Mouse (Mus musculus): ENCODE measurements at regions not wholly inside any gene's neighbourhood (a gene's known extent, or its start where the extent isn't known, plus 50 kb on each side); places are given as distances from the start of the nearest gene placed in this dataset.
"Not testable (repeated sequence)": the region's sequence is repeated elsewhere in the genome, so short reads cannot be mapped to it uniquely, and the experiment has no call there.

DNA sequence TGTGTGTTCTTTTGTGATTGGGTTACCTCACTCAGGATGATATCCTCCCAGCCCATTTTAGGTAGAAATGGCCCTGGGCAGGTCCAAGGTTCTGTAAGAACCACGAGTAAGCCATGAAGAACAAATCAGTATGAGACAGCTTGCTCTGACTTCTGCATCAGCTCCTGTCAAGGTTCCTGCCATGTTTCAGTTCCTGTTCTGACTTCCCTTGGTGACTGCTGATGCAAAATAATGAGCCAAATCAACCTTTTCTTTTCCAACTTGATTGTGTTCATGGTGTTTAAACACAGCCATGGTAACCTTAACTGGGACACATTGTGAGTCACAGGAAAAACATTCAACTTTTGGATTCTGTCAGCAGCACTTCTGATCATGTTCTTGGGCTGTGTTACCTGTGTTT, 667.4 kb upstream of the Igfbp7 start:
- DNase-seq (ENCODE audit: extremely low spot score) = no peak

DNA sequence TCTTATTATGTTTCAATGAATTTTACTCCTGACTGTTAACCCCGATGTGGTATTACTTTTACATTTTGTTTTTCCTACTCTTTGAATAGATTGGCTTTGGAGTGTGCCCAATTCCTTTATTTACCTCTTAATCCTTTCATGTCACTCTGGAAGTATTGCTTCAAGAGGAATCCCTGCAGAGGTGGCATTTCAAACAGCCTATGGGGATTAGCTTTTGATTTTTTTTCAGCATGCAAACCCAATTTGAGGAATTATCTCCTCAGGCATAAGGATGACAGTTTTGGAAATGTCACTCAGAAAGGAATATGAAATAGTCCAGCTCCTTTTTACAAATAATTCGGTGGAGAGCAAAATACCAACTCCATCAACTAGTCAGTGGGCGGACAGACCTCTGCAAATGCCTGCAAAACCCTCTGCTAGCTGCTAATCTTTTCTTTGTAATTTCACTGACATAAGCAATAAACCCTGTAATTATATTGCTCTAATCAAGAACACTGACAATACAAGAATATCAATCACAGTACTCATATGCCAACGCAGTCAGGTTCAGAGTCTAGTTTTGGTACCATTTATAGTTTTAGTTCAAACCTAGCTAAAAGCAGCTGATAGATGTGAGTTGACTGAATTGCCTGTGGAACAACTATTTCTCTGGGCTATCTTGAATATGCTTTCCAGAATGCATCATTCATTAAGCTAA, 624.9 kb upstream of the Igfbp7 start:
- DNase-seq (ENCODE audit: extremely low spot score) = no peak

DNA sequence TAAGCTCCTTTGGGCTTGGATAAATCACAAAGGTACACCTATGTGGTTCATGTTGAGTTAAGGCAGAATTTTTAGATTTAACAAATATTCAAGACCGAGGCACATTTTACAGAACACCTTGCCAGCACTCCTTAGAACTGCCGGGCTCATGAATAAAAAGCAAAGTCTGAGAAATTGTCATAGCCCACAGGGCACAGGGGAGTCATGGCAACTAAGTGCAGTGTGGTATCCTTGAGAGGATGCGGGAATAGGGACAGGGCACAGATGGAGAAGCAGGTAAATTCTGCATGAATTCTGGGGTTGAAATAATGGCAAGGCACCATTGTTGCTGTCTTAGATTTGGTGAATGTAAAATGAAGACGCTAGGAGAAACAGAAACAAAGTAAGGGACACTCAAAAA, 609.7 kb upstream of the Igfbp7 start:
- no peak for DNase-seq (ENCODE audit: extremely low spot score)

DNA sequence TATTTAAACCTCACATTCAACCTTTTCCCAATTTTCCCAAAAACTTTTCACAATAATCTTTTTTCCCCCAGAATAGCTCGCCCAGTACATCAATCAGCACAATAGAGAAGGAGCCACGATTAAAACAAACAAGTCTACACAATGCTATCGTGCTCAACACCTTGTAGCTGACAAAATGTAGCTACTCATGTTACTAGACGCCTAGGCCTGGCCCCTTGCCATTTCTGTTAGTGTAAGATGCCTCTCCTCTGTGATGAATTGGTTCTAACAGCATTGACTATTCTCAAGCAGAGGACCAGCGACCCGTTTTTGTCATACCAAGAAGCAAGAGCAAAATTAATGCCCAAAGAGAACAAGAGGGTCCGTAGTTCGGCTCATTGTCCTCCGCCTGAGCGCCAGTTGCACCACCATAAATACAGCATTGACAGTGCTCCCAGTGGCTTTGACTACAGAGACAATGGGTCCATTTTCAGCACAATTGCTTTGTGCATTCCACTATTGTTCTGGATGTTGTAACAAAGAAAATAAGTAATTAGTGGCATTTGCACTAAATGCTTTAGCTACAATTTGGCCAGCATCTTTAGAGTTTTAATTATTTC, 578.7 kb upstream of the Igfbp7 start:
- peak; percentile 0 for DNase-seq (ENCODE audit: extremely low spot score)

DNA sequence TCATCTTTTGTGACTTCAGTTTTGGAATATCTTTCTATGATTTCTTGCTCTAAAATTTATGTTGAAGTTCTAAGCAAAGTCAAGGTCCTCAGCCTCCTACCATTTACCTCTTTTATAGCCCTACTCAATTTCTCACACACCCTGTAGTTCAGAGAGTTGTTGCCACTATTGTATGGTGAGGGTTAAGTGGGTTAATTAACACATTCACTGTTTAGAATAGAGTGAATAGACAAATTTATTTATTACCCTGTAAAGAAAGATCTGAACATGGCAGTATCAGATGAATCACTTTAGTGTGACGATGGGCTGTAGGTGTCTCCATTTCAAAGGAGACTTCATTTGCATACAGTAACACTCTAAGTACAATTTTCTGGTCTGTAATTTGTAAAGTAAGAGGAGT, 577.4 kb upstream of the Igfbp7 start:
- DNase-seq (ENCODE audit: extremely low spot score) = no peak

DNA sequence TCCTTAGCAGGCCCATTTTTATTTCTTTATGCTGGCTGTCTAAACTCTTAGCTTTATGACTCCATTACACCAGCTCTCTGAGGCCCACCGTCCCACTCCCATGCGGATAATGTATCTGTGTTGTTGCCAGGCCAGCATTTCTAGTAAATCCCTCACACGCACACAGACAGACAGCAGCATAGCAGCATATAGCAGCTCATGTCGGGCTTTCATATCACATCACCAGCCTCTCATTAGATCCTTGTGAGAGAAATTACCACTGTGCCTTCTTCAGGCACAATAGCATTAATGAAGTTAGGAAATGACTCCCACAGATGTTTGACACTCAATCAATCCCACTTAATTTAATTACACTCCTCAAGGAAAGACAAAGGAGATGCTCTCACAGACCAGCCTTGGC, 532.2 kb upstream of the Igfbp7 start:
- DNase-seq (ENCODE audit: extremely low spot score) = not testable (repeated sequence)

DNA sequence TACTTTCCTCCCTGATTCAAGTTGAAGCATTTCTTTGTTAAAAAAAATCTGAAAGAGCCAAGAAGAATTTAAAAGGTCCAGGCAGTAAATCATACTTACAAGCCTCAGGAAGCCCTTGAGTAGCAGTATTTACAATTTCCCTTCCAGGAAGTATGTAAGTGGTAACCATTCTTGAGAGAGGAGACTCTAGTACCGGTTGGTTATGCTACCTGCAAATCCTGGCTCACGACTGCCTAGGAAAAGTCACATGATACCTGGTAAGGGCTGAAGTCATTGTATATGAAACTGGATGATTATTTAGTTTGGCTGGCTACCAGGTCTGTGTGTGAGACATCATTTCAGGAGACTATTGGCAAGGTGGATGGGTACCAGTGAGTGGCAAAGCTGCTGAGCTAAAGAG, 524.0 kb upstream of the Igfbp7 start:
- DNase-seq (ENCODE audit: extremely low spot score) = no peak

DNA sequence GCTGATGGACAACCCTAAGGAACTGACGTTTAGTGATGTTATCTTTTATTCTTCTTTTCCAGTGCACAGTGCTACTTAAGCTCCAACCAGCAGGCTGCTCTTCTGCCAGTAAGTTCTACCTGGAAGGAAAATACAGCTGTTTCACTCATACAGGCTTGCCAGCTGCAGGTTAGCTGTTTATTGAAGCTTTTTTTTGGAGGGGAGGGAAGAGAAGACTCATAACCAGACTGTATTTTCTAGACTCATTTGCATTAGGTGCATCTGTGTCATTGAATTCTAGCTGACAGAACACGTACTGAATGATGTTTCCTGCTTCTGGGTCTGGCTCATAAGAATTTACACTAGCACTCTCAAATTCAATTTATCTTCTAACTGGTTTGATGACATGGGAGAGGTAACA, 513.3 kb upstream of the Igfbp7 start:
- DNase-seq (ENCODE audit: extremely low spot score) = no peak

DNA sequence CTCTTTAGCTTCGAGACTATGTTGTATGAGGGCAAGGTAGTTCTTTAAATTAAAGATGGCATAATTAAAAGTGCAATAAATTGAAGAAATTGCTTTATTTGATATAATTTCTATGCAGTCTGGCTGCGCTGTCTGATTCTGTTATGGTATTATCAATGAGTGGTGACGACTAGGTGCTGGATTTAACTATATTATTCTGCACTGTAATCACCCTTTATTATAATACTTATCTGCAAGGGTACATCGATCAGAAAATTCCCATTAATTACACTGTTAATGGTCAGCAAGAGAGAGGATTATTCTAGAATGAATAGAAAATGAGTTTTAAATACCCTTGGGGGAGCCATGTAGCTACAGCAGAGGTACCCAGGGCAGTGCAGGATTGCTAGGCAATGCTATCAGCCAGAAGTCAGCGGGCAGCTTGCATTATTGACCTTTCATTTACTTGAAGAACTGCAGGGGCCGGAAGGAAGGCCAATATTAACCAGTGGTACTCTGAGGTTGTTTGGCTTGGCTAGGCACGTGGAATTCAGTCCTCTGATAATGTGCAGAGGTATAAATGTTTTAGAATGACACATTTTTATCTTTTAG, 509.3 kb upstream of the Igfbp7 start:
- DNase-seq (ENCODE audit: extremely low spot score) = no peak

DNA sequence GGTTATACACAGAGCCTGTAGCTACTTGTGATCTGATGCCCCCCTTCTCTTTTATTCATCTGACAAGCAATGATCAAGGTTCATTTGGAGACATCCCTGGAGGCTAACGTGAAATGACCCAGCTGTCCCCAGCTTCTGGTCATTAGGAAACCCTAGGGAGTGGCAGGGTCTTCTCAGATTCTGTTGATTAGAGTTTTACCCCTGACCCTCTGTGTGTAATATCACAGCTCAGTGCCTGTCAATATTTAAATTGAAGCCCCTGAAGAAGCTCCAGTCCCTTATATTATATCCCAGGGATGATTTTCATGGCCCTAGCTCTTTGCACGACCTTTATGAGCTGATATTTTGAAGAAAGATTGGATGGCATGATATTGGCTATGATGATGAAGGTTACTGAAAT, 508.5 kb upstream of the Igfbp7 start:
- DNase-seq (ENCODE audit: extremely low spot score) = no peak

DNA sequence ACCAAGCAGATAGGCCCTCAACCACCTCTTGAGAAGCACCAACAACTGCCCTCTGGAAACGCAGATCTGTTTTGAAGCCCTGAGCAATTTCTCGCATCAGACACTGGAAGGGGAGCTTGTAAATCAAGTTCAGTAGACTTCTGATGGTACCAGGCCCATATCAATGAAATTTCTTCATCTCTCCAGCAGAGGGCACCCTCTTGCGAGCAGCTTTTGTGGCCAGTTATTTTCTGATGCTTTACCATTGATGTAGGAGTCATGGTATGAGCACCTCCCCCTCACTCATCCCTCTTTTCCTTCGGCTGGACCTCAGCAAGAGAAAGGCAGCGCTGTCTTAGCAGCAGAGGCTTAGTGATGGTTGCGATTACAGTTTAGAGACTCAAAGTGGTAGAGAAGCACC, 501.4 kb upstream of the Igfbp7 start:
- peak; percentile 9 for DNase-seq (ENCODE audit: extremely low spot score)

DNA sequence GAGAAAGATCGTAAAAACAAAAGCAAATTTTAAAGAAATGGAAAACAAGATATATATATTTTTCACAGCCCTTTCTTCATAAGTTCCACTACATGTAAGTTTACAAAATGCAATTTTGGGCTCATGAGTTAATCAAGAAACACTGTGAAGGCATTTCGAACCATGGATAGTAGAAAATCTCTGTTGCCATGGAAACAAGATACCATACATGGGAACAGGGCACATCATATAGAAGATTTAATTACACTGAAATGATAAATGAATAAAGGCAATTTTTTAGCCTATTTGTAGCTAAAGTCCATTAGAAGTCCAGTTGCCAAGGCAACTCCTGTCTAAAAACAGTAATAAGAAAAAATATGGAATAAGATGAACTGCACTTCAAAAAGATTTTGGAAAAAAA, 484.2 kb upstream of the Igfbp7 start:
- not testable (repeated sequence) for DNase-seq (ENCODE audit: extremely low spot score)

DNA sequence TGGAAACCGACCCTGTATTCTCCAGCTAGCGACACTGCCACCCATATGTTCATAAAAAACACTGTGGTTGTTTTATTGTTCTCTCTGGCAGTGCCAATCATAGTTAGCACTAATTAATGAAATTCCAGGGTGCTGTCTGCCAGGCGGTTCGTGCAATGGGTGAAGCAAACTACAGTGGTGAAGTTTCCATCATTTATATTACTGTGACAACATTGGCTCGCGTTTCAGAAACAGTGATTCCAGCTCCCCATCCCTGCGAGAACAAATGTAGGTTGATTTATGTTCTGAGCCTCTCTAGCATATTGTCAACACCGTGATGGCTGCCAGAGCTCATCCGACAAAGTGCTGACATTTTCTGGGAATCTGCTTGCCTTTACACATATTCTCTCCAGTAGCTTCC, 480.7 kb upstream of the Igfbp7 start:
- no peak for DNase-seq (ENCODE audit: extremely low spot score)

DNA sequence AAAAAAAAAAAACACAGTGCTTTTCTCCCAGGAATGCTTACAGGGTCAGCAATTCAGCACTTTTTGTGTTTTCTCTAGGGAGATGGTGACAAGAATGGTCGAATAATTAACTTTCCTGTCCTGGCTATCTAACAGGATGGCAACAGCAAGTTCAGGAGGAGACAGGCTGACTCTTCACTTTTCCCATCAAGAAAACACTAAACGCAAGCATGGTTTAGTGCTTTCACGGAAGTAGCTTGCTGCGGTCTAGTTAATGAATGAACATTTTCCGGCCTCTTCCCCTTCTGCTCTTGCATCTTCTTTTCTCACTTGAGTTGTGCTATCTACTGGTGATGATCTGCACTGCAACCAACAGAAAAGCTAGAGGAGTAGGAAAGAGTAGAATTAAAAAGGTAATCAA, 463.6 kb upstream of the Igfbp7 start:
- no peak for DNase-seq (ENCODE audit: extremely low spot score)

DNA sequence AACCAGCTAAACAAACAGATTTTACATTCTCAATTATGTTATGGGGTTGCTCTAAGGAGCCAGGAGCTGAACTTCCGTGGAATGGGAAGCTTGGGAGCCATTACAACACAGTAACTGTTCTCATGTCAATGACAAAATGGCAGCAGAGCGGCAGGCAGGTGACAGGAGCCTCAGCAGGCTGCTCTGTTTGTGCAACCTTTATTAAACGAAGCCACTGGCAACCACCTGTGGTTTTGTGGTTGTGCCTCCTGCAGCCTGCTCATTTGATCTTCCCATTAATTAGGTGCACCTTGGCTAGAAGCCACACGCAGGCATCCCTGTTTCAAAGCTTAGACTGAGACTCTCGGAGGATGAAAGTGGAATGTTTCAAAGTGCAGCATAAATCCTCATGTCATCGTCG, 457.5 kb upstream of the Igfbp7 start:
- no peak for DNase-seq (ENCODE audit: extremely low spot score)

DNA sequence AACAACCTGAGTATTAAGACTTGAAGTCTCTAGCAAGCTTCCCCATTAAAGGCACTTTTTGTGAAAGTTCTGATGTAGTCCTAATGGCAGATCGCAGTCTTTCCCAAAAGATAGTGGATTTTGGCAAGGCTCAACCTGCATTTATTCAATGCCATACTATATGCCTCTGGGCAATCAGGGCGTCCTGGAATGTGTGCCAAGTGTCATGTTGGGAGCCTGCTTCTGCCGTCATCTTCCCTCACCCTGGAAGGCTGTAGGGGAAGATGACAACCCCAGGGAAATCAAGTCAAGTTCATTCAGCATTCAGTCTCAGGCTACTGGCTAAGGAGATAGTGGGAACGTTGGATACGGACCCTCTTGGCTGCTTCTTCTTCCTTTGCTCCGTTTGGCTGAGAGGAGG, 447.4 kb upstream of the Igfbp7 start:
- no peak for DNase-seq (ENCODE audit: extremely low spot score)

DNA sequence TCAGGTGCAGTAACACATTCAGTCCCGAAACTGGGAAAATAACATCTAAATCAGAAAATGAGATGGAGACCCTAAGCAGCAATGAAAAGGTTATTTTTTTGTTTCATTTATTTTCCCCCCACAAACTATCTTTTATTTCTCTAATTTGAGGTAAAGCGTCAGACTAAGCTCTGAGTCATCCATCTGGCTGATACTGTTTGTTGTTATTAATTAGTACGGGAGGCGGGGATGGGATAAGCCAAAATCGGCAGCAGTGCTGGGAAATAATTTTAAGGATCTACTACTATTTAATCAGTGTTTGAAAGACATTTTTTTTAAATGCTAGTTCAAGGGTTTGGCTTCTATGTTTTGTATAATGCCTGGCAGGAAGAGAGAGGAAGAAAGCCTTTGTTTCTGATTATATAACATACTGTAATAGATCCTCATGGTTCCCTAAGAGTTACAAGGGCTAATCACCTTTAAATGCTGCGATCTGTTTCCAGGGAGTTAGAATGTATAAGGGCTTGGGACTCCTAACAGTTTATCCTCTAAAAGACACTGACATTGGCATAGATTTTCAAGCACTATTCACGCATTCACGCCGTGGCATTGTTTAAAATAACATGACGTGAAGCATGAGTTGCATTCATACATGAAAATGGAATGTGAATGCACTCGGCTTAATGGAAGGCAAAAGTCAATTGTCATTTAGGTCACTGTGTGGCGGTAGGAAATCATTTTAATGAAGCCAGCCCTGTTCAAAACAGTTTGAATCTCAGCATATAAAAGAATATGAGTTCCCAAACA, 446.4 kb upstream of the Igfbp7 start:
- DNase-seq (ENCODE audit: extremely low spot score) = no peak

DNA sequence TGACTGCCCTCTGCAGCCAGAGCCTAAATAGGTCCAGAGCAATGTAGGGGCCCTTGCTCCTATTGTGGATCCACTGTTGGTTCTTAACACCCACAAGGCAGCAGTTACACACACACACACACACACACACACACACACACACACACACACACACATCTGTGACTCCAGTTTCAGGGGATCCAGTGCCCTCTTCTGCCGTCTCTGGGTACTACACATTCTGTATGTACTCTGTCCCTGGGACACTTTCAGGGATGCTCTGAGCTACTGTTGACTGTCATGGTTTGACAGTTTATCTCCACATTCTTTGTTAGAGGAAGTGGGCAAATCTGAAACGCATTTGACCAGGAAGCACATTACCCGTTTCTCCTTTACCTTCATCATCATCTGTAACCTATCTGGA, 443.8 kb upstream of the Igfbp7 start:
- no peak for DNase-seq (ENCODE audit: extremely low spot score)

DNA sequence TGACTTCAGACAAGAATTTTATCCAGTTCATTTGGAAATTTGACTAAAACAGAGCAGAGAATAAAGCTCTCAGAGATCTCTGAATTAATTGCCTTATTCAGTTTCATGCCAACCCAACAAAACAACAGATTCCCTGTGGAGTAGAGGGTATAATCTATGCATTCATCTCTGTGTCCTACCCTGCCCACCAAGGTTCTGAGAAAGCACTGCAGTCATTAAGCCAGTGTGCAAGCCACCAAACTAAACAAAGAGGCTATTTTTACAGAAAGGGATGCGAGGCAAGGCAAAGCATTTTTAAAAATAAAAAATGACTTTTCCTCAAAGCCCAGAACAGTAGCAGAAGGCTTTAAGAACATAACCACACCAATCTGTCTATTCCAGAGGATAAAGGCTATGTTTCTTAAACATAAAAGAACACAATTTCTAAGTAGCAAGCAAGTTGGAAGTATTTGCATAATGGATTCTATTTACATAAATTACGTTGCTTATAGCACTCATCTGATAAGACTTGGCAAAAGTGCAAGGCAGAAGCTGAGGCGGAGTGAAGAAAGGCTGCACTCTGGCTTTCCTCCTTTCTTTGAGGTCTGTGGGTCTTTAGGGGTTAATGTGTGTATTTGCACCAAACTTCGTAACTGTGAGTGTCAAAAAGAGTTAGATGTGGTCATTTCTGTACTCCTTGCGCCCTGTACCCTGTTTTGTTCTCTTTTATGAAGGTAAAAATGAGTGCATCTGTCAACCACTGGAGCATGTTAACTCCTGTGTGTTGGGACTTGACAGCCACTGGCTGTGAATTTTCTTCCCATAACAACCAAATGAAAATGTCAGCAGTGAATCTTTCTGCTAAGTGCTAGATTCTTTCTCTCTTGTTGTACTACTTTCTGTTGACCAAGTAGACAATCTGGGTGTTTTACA, 430.6 kb upstream of the Igfbp7 start:
- DNase-seq (ENCODE audit: extremely low spot score) = no peak

DNA sequence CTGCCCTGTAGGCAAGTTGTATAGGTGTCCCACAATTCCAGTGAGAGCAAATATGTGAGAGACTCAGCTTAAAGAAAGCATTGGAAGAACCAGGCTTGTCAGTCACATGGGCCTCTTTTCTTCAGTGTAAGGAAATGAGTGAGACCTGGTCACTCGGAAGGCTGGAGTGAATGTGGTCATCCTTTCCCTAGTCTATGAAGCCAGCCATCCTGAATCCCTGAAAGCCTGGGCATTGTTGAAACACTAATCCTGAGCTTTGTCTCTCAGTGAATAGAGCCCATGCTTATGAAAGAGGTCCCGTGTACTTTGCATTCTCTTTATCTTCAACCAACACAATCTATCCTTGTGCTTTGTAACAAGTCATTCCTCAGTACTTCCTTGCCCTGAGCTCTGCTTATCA, 420.1 kb upstream of the Igfbp7 start:
- DNase-seq (ENCODE audit: extremely low spot score) = no peak

DNA sequence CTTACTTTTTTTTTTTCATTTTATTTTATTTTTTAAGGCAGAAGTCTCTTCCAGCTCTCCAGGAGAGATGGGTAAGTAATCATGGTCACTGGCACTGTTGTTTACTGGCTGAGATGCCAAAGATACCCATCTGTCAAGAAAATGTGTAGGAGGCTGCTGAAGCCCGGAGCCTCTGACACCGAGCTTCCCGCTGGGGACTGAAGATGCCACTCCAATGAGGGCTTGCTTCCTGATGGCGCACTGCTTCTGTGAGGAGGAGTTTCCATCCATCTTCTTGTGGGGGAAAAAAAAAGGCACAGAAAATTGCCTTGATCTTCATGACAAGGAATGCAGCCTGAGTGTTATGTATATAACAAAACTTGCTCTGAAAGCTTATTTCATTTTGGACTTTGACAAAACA, 418.2 kb upstream of the Igfbp7 start:
- DNase-seq (ENCODE audit: extremely low spot score) = no peak

DNA sequence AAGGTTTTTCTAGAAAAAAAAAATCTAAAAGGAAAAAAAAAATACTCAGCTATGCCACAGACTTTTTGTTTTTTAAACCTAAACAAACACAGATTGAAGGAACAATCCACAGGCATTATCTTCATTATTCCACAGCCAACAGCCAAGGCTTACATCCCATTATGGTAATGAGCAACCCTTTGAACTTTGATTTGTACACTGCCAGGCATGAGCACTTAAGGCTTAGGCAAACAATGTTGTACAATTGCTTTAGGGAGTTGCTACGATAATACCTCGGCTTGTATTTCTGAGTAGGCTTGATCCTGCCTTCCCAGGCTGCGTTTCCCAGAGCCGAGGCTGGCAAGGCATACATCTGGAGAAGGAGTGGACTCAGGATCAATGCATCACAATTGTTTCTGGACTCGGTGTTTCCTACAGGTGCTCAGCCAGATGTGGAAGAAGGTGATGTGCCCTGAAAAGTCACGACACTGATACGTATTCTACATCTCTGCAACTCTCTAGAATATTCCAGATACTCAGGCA, 409.0 kb upstream of the Igfbp7 start:
- no peak for DNase-seq (ENCODE audit: extremely low spot score)

Data from embryo, embryonic 9.5 days (tissue).